Mouse (Mus musculus): ENCODE data around the gene Galk1.
"Not testable (repeated sequence)": the region's sequence is repeated elsewhere in the genome, so short reads cannot be mapped to it uniquely, and the experiment has no call there.

The Galk1 gene

GRCm38 (mm10) chr11:116030898-116031845 lies 18.7 kb upstream of the Galk1 start:
- DNase-seq (ENCODE audit: extremely low spot score) = peak; percentile 55

GRCm38 (mm10) chr11:116030088-116030897 lies 17.8 kb upstream of the Galk1 start, which contains the start of gene Unk:
Unk (plus strand) TSS chr11:116030322.
- peak; percentile 98 for DNase-seq (ENCODE audit: extremely low spot score)

- DNase-seq (ENCODE audit: extremely low spot score) = no peak
Measured at GRCm38 (mm10) chr11:116029086-116029865, 16.8 kb upstream of the Galk1 start.

- DNase-seq (ENCODE audit: extremely low spot score) = no peak
Measured at GRCm38 (mm10) chr11:116028177-116028865, 15.8 kb upstream of the Galk1 start.

- DNase-seq (ENCODE audit: extremely low spot score) = no peak
Measured at GRCm38 (mm10) chr11:116027756-116028155, 15.2 kb upstream of the Galk1 start, which contains the start of gene H3f3b. H3f3b (minus strand) TSS chr11:116027962.

GRCm38 (mm10) chr11:116025056-116025845 lies 12.7 kb upstream of the Galk1 start:
- no peak for DNase-seq (ENCODE audit: extremely low spot score)

- DNase-seq (ENCODE audit: extremely low spot score) = peak; percentile 99
Measured at GRCm38 (mm10) chr11:116024356-116024808, 11.9 kb upstream of the Galk1 start.

- no peak for DNase-seq (ENCODE audit: extremely low spot score)
Measured at GRCm38 (mm10) chr11:116023771-116024355, 11.3 kb upstream of the Galk1 start.

GRCm38 (mm10) chr11:116023074-116023770 lies 10.7 kb upstream of the Galk1 start:
- DNase-seq (ENCODE audit: extremely low spot score) = not testable (repeated sequence)

- DNase-seq (ENCODE audit: extremely low spot score) = no peak
Measured at GRCm38 (mm10) chr11:116022256-116022780, 9.8 kb upstream of the Galk1 start.

GRCm38 (mm10) chr11:116021328-116022220 lies 9.1 kb upstream of the Galk1 start:
- peak; percentile 46 for DNase-seq (ENCODE audit: extremely low spot score)

- no peak for DNase-seq (ENCODE audit: extremely low spot score)
Measured at GRCm38 (mm10) chr11:116020519-116020922, 8.0 kb upstream of the Galk1 start.

GRCm38 (mm10) chr11:116019976-116020411 lies 7.5 kb upstream of the Galk1 start:
- DNase-seq (ENCODE audit: extremely low spot score) = peak; percentile 37

GRCm38 (mm10) chr11:116019360-116019791 lies 6.9 kb upstream of the Galk1 start:
- no peak for DNase-seq (ENCODE audit: extremely low spot score)

GRCm38 (mm10) chr11:116018867-116019266 lies 6.3 kb upstream of the Galk1 start:
- not testable (repeated sequence) for DNase-seq (ENCODE audit: extremely low spot score)

GRCm38 (mm10) chr11:116018106-116018505 lies 5.6 kb upstream of the Galk1 start:
- peak; percentile 63 for DNase-seq (ENCODE audit: extremely low spot score)

- DNase-seq (ENCODE audit: extremely low spot score) = no peak
Measured at GRCm38 (mm10) chr11:116014821-116015220, 2.3 kb upstream of the Galk1 start.
